Mouse (Mus musculus) MEL (cell line): ENCODE data around the gene Nat14. TPM values are rescaled to one million over a fixed set of nuclear protein-coding genes. Genes with fewer than 3 reads are reported as not detected.
A peak's percentile ranks its signal among the peaks of the same experiment; 100 is the strongest.

Experiments used
- DNase-seq: peaks from one replicate; pipeline ENCODE4 v3.0.0; 2011; ENCODE audit warnings: low read depth, low spot score
- H3K27ac ChIP-seq: 2 replicates; pipeline ENCODE4 v1.5.1; 2012; ENCODE audit warnings: low read depth, mild to moderate bottlenecking, control low read depth, low read length, moderate library complexity; ENCODE audit not compliant: control insufficient read depth
- H3K27me3 ChIP-seq, 2 experiments: fragments of 150-350 bp in 1 of 2; sonication (generic) in 1 of 2; 2 replicates each; pipeline ENCODE4 v1.6.1; 2012; ENCODE audit warnings: low read length in 2 of 2, mild to moderate bottlenecking in 2 of 2, improper control_type of control experiment in 1 of 2, moderate library complexity in 1 of 2; ENCODE audit not compliant: insufficient read depth in 2 of 2, control insufficient read depth in 1 of 2
- H3K36me3 ChIP-seq, 2 experiments: 2 replicates each; pipeline ENCODE4 v1.6.1; 2012 to 2014; ENCODE audit warnings: low read length in 2 of 2, improper control_type of control experiment in 1 of 2, inconsistent platforms in 1 of 2, mild to moderate bottlenecking in 1 of 2; ENCODE audit not compliant: insufficient read depth in 2 of 2, control insufficient read depth in 1 of 2
- H3K4me1 ChIP-seq, 2 experiments: fragments of 150-350 bp in 1 of 2; sonication (generic) in 1 of 2; 2 replicates each; pipeline ENCODE4 v1.6.1; 2012; ENCODE audit warnings: low read length in 2 of 2, improper control_type of control experiment in 1 of 2, mild to moderate bottlenecking in 1 of 2; ENCODE audit not compliant: insufficient read depth in 2 of 2, control insufficient read depth in 1 of 2
- H3K4me3 ChIP-seq, 2 experiments: fragments of 150-350 bp in 1 of 2; sonication (generic) in 1 of 2; 2 replicates each; pipeline ENCODE4 v1.5.1; 2012; ENCODE audit warnings: low read depth in 2 of 2, low read length in 2 of 2, mild to moderate bottlenecking in 2 of 2, moderate library complexity in 2 of 2, control low read depth in 1 of 2, improper control_type of control experiment in 1 of 2; ENCODE audit not compliant: control insufficient read depth in 1 of 2, insufficient read depth in 1 of 2
- H3K79me2 ChIP-seq: 2 replicates; pipeline ENCODE4 v1.6.1; 2012; ENCODE audit warnings: mild to moderate bottlenecking, low read length, moderate library complexity; ENCODE audit not compliant: control insufficient read depth, poor library complexity, insufficient read depth
- H3K9ac ChIP-seq: 2 replicates; pipeline ENCODE4 v1.6.1; 2012; ENCODE audit warnings: low read depth, mild to moderate bottlenecking, control low read depth, low read length, moderate library complexity; ENCODE audit not compliant: control insufficient read depth, poor library complexity, severe bottlenecking
- H3K9me3 ChIP-seq: fragments of 150-350 bp; sonication (generic); replicated peaks from 2 replicates; pipeline ENCODE4 v1.6.1; 2012; ENCODE audit warnings: mild to moderate bottlenecking, low read length, improper control_type of control experiment, moderate library complexity; ENCODE audit not compliant: insufficient read depth
- BHLHE40 ChIP-seq: IDR thresholded peaks from 2 replicates; pipeline ENCODE4 v1.6.1; 2012; ENCODE audit warnings: low read depth, mild to moderate bottlenecking, inconsistent platforms, low read length, improper control_type of control experiment, borderline replicate concordance
- CHD2 ChIP-seq: IDR thresholded peaks from 2 replicates; pipeline ENCODE4 v1.6.1; 2011; ENCODE audit warnings: low read length, improper control_type of control experiment
- CTCF ChIP-seq, 3 experiments: IDR thresholded peaks in 2 of 3; conservative IDR thresholded peaks in 1 of 3; 2 replicates each; pipeline ENCODE4 v1.5.1; 2011 to 2012; ENCODE audit warnings: low read length in 3 of 3, low read depth in 2 of 3, mild to moderate bottlenecking in 2 of 3, improper control_type of control experiment in 1 of 3, inconsistent platforms in 1 of 3, mixed read lengths in 1 of 3, moderate library complexity in 1 of 3; ENCODE audit not compliant: control insufficient read depth in 1 of 3, insufficient read depth in 1 of 3, poor library complexity in 1 of 3, severe bottlenecking in 1 of 3
- ELF1 ChIP-seq: IDR thresholded peaks from 2 replicates; pipeline ENCODE4 v1.6.1; 2014; ENCODE audit warnings: low read depth, mild to moderate bottlenecking, inconsistent platforms, low read length, improper control_type of control experiment, moderate library complexity
- EP300 ChIP-seq, 2 experiments: IDR thresholded peaks; 2 replicates each; pipeline ENCODE4 v1.6.1; 2011; ENCODE audit warnings: improper control_type of control experiment in 2 of 2, low read length in 2 of 2, low read depth in 1 of 2, mild to moderate bottlenecking in 1 of 2
- HCFC1 ChIP-seq: IDR thresholded peaks from 2 replicates; pipeline ENCODE4 v1.6.1; 2012; ENCODE audit warnings: low read depth, mild to moderate bottlenecking, inconsistent platforms, low read length, improper control_type of control experiment, moderate library complexity
- KAT2A ChIP-seq: conservative IDR thresholded peaks from 2 replicates; pipeline ENCODE4 v1.6.1; 2012; ENCODE audit warnings: low read depth, low read length, improper control_type of control experiment, inconsistent platforms
- MAFK ChIP-seq: IDR thresholded peaks from 2 replicates; pipeline ENCODE4 v1.6.1; 2011; ENCODE audit warnings: low read depth, mild to moderate bottlenecking, low read length, improper control_type of control experiment, borderline replicate concordance
- MAX ChIP-seq: IDR thresholded peaks from 2 replicates; pipeline ENCODE4 v1.6.1; 2011; ENCODE audit warnings: low read length, improper control_type of control experiment
- MAZ ChIP-seq: IDR thresholded peaks from 2 replicates; pipeline ENCODE4 v1.6.1; 2012; ENCODE audit warnings: low read depth, mild to moderate bottlenecking, inconsistent platforms, low read length, improper control_type of control experiment
- MXI1 ChIP-seq: IDR thresholded peaks from 2 replicates; pipeline ENCODE4 v1.6.1; 2011; ENCODE audit warnings: mild to moderate bottlenecking, low read depth, low read length, improper control_type of control experiment
- MYC ChIP-seq: IDR thresholded peaks from 2 replicates; pipeline ENCODE4 v1.6.1; 2011; ENCODE audit warnings: low read depth, mild to moderate bottlenecking, low read length, improper control_type of control experiment, moderate library complexity
- NRF1 ChIP-seq: IDR thresholded peaks from 2 replicates; pipeline ENCODE4 v1.6.1; 2014; ENCODE audit warnings: low read depth, mild to moderate bottlenecking, inconsistent platforms, low read length, improper control_type of control experiment, moderate library complexity; ENCODE audit not compliant: poor library complexity, insufficient read depth, severe bottlenecking
- POLR2A ChIP-seq, 2 experiments: IDR thresholded peaks; 2 replicates each; pipeline ENCODE4 v1.6.1; 2011 to 2012; ENCODE audit warnings: low read length in 2 of 2, mild to moderate bottlenecking in 2 of 2, control low read depth in 1 of 2, improper control_type of control experiment in 1 of 2, low read depth in 1 of 2, moderate library complexity in 1 of 2; ENCODE audit not compliant: control insufficient read depth in 1 of 2, insufficient read depth in 1 of 2, poor library complexity in 1 of 2
- RAD21 ChIP-seq: IDR thresholded peaks from 2 replicates; pipeline ENCODE4 v1.6.1; 2011; ENCODE audit warnings: mild to moderate bottlenecking, low read depth, low read length, improper control_type of control experiment
- RCOR1 ChIP-seq: IDR thresholded peaks from 2 replicates; pipeline ENCODE4 v1.6.1; 2012; ENCODE audit warnings: low read depth, mild to moderate bottlenecking, inconsistent platforms, low read length, improper control_type of control experiment
- SIN3A ChIP-seq: IDR thresholded peaks from 2 replicates; pipeline ENCODE4 v1.6.1; 2012; ENCODE audit warnings: low read length, improper control_type of control experiment, inconsistent platforms
- SMC3 ChIP-seq: IDR thresholded peaks from 2 replicates; pipeline ENCODE4 v1.6.1; 2011; ENCODE audit warnings: low read depth, low read length, improper control_type of control experiment
- TAL1 ChIP-seq: IDR thresholded peaks from 2 replicates; pipeline ENCODE4 v1.6.1; 2012; ENCODE audit warnings: mild to moderate bottlenecking, inconsistent platforms, low read length, moderate library complexity, mixed read lengths
- TBP ChIP-seq: IDR thresholded peaks from 2 replicates; pipeline ENCODE4 v1.8.0; 2011; ENCODE audit warnings: low read depth, low read length, improper control_type of control experiment
- UBTF ChIP-seq: IDR thresholded peaks from 2 replicates; pipeline ENCODE4 v1.6.1; 2012; ENCODE audit warnings: low read depth, mild to moderate bottlenecking, inconsistent platforms, low read length, improper control_type of control experiment, moderate library complexity, borderline replicate concordance; ENCODE audit not compliant: insufficient read depth
- USF1 ChIP-seq: IDR thresholded peaks from 2 replicates; pipeline ENCODE4 v1.6.1; 2014; ENCODE audit warnings: low read depth, mild to moderate bottlenecking, inconsistent platforms, low read length, improper control_type of control experiment, moderate library complexity
- ZMIZ1 ChIP-seq: IDR thresholded peaks from 2 replicates; pipeline ENCODE4 v1.6.1; 2012; ENCODE audit warnings: low read depth, mild to moderate bottlenecking, inconsistent platforms, low read length, improper control_type of control experiment, moderate library complexity
- polyA plus RNA-seq, 2 experiments: library from polyadenylated mRNA; stranded (reverse) in 1 of 2; unstranded in 1 of 2; fragments of >175 nt in 1 of 2; fragments of >200 nt in 1 of 2; gene quantifications; 2 replicates each; pipeline versions ENCODE4 v1.2.1 to v1.2.4; 2012; ENCODE audit warnings: low replicate concordance in 2 of 2, low read depth in 1 of 2; ENCODE audit not compliant: insufficient read length in 2 of 2, insufficient read depth in 1 of 2, missing spikeins in 1 of 2
- total RNA-seq: library from RNA; depleted of rRNA; stranded (reverse); fragments of 300-350 nt; gene quantifications from 2 replicates; pipeline ENCODE4 v1.2.3, GENCODE M21; 2012

Gene Nat14
- total and polyA plus RNA-seq, 3 experiments: 0.81 to 1.9 TPM; not detected in 1

DNA sequence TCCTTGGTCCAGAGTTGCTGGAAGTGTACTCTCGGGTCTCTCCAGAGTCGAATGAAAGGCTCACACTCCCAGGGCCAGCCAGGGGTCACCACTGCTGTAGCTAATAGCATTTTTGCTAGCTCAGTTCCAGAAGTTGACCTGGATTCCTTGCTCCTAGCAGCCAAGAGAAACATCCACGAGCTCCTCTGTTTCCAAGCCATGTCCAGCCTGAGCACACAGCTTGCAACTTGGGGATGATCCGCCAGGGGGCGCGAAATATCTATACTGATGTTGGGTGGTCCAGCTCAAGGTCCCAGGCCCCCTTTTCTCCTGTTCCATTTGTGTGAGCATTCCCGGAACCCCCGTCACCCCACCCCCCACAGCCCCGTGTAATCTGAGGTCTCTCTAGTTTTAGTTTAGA lies 10.3 kb upstream of the Nat14 start:
- H3K9ac ChIP-seq: no peak overlapping the region
- no peak for TF ChIP-seq HCFC1
- TF ChIP-seq SMC3: 0 out of 2 replicates have a peak, but pooled peaks have one; percentile 3
- TF ChIP-seq CTCF (IDR thresholded peaks at IDR 0.05 in 2 of 3, conservative IDR thresholded peaks at IDR 0.05 in 1 of 3; ENCODE audit: control insufficient read depth in 1 of 3, insufficient read depth in 1 of 3, low read depth in 2 of 3, low read length in 3 of 3, poor library complexity in 1 of 3, severe bottlenecking in 1 of 3): peak; percentile 39 to 55 (median 42)
- no peak for TF ChIP-seq NRF1
- no peak for TF ChIP-seq RAD21
- no peak for TF ChIP-seq BHLHE40
- no peak for TF ChIP-seq EP300 (IDR thresholded peaks at IDR 0.05; ENCODE audit: low read depth in 1 of 2, low read length in 2 of 2)
- H3K4me3 ChIP-seq: no peak overlapping the region
- peaks cover 0 to 4% of the 10 kb centered on the region in 2 experiments; a peak in 2 of 4 replicates for H3K36me3 ChIP-seq
- peak; percentile 36 for DNase-seq
- 0 out of 4 replicates have a peak, but pooled peaks cover 0 to 5% of the 10 kb centered on the region in 2 experiments for H3K4me1 ChIP-seq
- no peaks in the 10 kb centered on the region for H3K9me3 ChIP-seq
- peaks cover 4% of the 10 kb centered on the region for H3K79me2 ChIP-seq
- no peak overlapping the region for H3K27ac ChIP-seq
- H3K27me3 ChIP-seq: peaks cover 0 to 7% of the 10 kb centered on the region in 2 experiments

- Histone ChIP-seq H3K27me3 (peaks cover 0 to 7% of the 10 kb centered on the region in 2 experiments; a peak in 2 of 4 replicates), H3K36me3 (peaks cover 0 to 4% of the 10 kb centered on the region in 2 experiments; a peak in 2 of 4 replicates), H3K9ac (no peak overlapping the region), H3K4me1 (0 out of 4 replicates have a peak, but pooled peaks cover 0 to 5% of the 10 kb centered on the region in 2 experiments), H3K79me2 (peaks cover 6% of the 10 kb centered on the region), H3K4me3 (no peak overlapping the region), H3K27ac (no peak overlapping the region), H3K9me3 (no peaks in the 10 kb centered on the region)
- no peak for TF ChIP-seq SIN3A
- TF ChIP-seq UBTF: no peak
- TF ChIP-seq MYC: no peak
- TF ChIP-seq EP300 (IDR thresholded peaks at IDR 0.05; ENCODE audit: low read depth in 1 of 2, low read length in 2 of 2): no peak
- no peak for TF ChIP-seq POLR2A (IDR thresholded peaks at IDR 0.05; ENCODE audit: control insufficient read depth in 1 of 2, insufficient read depth in 1 of 2, low read depth in 1 of 2, low read length in 2 of 2, poor library complexity in 1 of 2)
- TF ChIP-seq MAFK: no peak
- DNase-seq: peak; percentile 39
Observed at GRCm38 (mm10) chr7:4912248-4912647, 9.6 kb upstream of the Nat14 start.

GRCm38 (mm10) chr7:4915007-4915665 lies 6.7 kb upstream of the Nat14 start, which contains the start of gene Zfp628:
Gene Zfp628, plus strand, starts transcription at chr7:4915217.
- H3K27me3 ChIP-seq: no peaks in the 10 kb centered on the region
- 0 out of 4 replicates have a peak, but pooled peaks cover 0 to 5% of the 10 kb centered on the region in 2 experiments for H3K4me1 ChIP-seq
- peak within 1 kb of the TSS; percentile 84 for H3K9ac ChIP-seq
- peaks cover 0 to 4% of the 10 kb centered on the region in 2 experiments; a peak in 2 of 4 replicates for H3K36me3 ChIP-seq
- DNase-seq: peak; percentile 93
- peaks cover 6% of the 10 kb centered on the region for H3K79me2 ChIP-seq
- H3K27ac ChIP-seq: peak within 1 kb of the TSS; percentile 53
- peak within 1 kb of the TSS; percentile 85 to 89 for H3K4me3 ChIP-seq
- H3K9me3 ChIP-seq: no peaks in the 10 kb centered on the region
- TF ChIP-seq KAT2A (no peak), CHD2 (no peak), TAL1 (no peak), POLR2A (IDR thresholded peaks at IDR 0.05; ENCODE audit: control insufficient read depth in 1 of 2, insufficient read depth in 1 of 2, low read depth in 1 of 2, low read length in 2 of 2, poor library complexity in 1 of 2) (peak; percentile 70 to 86; a peak in 3 of 4 replicates), MYC (0 out of 2 replicates have a peak, but pooled peaks have one; percentile 35), ELF1 (peak; percentile 92), MAX (no peak), USF1 (0 out of 2 replicates have a peak, but pooled peaks have one; percentile 6), SIN3A (peak; percentile 87; the same call in 1 of the 2 replicates), MAZ (no peak), ZMIZ1 (no peak), MXI1 (no peak), TBP (peak; percentile 54; the same call in 1 of the 2 replicates), RCOR1 (no peak), HCFC1 (peak; percentile 80), EP300 (IDR thresholded peaks at IDR 0.05; ENCODE audit: low read depth in 1 of 2, low read length in 2 of 2) (no peak)
